Mouse (Mus musculus): Measurements from ENCODE around the gene Akr1c12. TPM values are rescaled to one million over a fixed set of nuclear protein-coding genes. Genes with fewer than 3 reads are reported as not detected.
A peak's percentile ranks its signal among the peaks of the same experiment; 100 is the strongest.
"Not testable (repeated sequence)": the region's sequence is repeated elsewhere in the genome, so short reads cannot be mapped to it uniquely, and the experiment has no call there.

Akr1c12 gene
- polyA plus RNA-seq, 1 experiment from 2014 or later: 0.27 TPM

- not testable (repeated sequence) for H3K4me1 ChIP-seq (replicated peaks; ENCODE audit: control insufficient read depth, insufficient read depth, low read length); H3K9me3 ChIP-seq (ENCODE audit: control insufficient read depth, low read length); H3K36me3 ChIP-seq (ENCODE audit: control insufficient read depth, insufficient read depth, low read length); H3K4me3 ChIP-seq (ENCODE audit: low read depth, low read length); H3K27ac ChIP-seq (ENCODE audit: low read depth, low read length); DNase-seq (ENCODE audit: low spot score); H3K4me2 ChIP-seq (ENCODE audit: low read depth, low read length, severe bottlenecking); ATAC-seq (replicated peaks; ENCODE audit: low FRiP score); H3K27me3 ChIP-seq (ENCODE audit: control insufficient read depth, insufficient read depth, low read length); H3K9ac ChIP-seq (ENCODE audit: low read length)
- WGBS: 96% methylated on average over 2 of the region's 2 CpGs
These were observed 13.8 kb downstream of the Akr1c12 start for GRCm38 (mm10) chr13:4265455-4265854.

DNA sequence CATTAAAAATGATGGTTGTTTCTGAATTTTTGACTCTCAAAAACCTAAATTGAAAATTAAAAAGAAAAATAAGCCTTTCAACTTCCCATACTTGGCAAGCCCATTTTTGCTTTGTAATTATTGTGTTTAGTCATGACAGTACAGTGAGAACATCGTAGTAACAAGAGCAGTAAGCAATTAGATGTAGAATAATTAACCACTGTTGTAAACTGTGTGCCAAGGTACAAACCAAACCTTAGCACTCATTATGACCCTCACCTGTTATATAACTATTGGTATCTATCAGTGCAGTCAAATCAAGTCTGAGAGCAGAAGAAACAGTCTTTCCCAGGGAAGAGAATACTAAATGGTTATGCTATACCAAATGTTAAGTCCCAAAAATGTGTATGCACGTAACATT, 14.2 kb downstream of the Akr1c12 start:
- DNase-seq (ENCODE audit: low spot score) (no peak), ATAC-seq (replicated peaks; ENCODE audit: low FRiP score) (no peak)
- no peaks in the 10 kb centered on the region for H3K9me3 ChIP-seq (ENCODE audit: control insufficient read depth, low read length)
- no peak overlapping the region for H3K4me2 ChIP-seq (ENCODE audit: low read depth, low read length, severe bottlenecking)
- 95% methylated on average over 2 of the region's 2 CpGs for WGBS
- no peaks in the 10 kb centered on the region for H3K27me3 ChIP-seq (ENCODE audit: control insufficient read depth, insufficient read depth, low read length)
- H3K36me3 ChIP-seq (ENCODE audit: control insufficient read depth, insufficient read depth, low read length): no peaks in the 10 kb centered on the region
- H3K27ac ChIP-seq (ENCODE audit: low read depth, low read length): no peak overlapping the region
- H3K4me3 ChIP-seq (ENCODE audit: low read depth, low read length): no peak overlapping the region
- H3K9ac ChIP-seq (ENCODE audit: low read length): no peak overlapping the region
- no peaks in the 10 kb centered on the region for H3K4me1 ChIP-seq (replicated peaks; ENCODE audit: control insufficient read depth, insufficient read depth, low read length)

GRCm38 (mm10) chr13:4264612-4265011, 14.6 kb downstream of the Akr1c12 start:
- 85% methylated on average over 3 of the region's 3 CpGs for WGBS
- Histone ChIP-seq H3K4me2 (ENCODE audit: low read depth, low read length, severe bottlenecking) (no peak overlapping the region), H3K4me1 (replicated peaks; ENCODE audit: control insufficient read depth, insufficient read depth, low read length) (no peaks in the 10 kb centered on the region), H3K4me3 (ENCODE audit: low read depth, low read length) (no peak overlapping the region), H3K27me3 (ENCODE audit: control insufficient read depth, insufficient read depth, low read length) (no peaks in the 10 kb centered on the region), H3K9me3 (ENCODE audit: control insufficient read depth, low read length) (no peaks in the 10 kb centered on the region), H3K36me3 (ENCODE audit: control insufficient read depth, insufficient read depth, low read length) (no peaks in the 10 kb centered on the region), H3K9ac (ENCODE audit: low read length) (no peak overlapping the region), H3K27ac (ENCODE audit: low read depth, low read length) (no peak overlapping the region)
- ATAC-seq (replicated peaks; ENCODE audit: low FRiP score): no peak
- DNase-seq (ENCODE audit: low spot score): no peak

DNA sequence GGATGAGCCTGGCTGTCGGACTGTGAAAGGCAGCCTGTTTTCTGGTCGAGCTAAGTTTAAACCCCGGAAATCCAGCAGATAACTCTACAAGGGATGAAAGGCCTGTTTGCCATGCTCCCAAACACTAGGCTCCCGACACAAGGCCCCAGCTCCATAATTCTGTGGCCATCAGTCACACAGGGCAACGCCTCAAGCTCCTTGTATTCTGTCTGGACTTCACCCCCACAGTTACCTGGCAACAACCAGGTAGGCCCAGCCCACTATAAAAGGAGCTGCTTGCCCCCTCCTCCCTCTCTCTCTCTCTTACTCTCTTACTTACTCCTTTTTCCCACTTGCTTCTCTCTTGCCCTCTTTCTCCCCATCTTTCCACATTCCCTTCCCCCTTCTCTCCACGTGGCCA, 21.9 kb downstream of the Akr1c12 start:
- H3K9ac ChIP-seq (ENCODE audit: low read length): no peak overlapping the region
- DNase-seq (ENCODE audit: low spot score): no peak
- no peak overlapping the region for H3K27ac ChIP-seq (ENCODE audit: low read depth, low read length)
- ATAC-seq (replicated peaks; ENCODE audit: low FRiP score): no peak
- no peaks in the 10 kb centered on the region for H3K9me3 ChIP-seq (ENCODE audit: control insufficient read depth, low read length)
- 84% methylated on average over 6 of the region's 6 CpGs for WGBS
- no peaks in the 10 kb centered on the region for H3K27me3 ChIP-seq (ENCODE audit: control insufficient read depth, insufficient read depth, low read length)
- no peak overlapping the region for H3K4me2 ChIP-seq (ENCODE audit: low read depth, low read length, severe bottlenecking)
- H3K4me1 ChIP-seq (replicated peaks; ENCODE audit: control insufficient read depth, insufficient read depth, low read length): no peaks in the 10 kb centered on the region
- H3K4me3 ChIP-seq (ENCODE audit: low read depth, low read length): no peak overlapping the region
- H3K36me3 ChIP-seq (ENCODE audit: control insufficient read depth, insufficient read depth, low read length): no peaks in the 10 kb centered on the region

- not testable (repeated sequence) for ATAC-seq (replicated peaks; ENCODE audit: low FRiP score); H3K9ac ChIP-seq (ENCODE audit: low read length); H3K4me2 ChIP-seq (ENCODE audit: low read depth, low read length, severe bottlenecking)
These were observed 22.3 kb downstream of the Akr1c12 start for GRCm38 (mm10) chr13:4256894-4257293.

GRCm38 (mm10) chr13:4249347-4249746, 29.9 kb downstream of the Akr1c12 start:
- Histone ChIP-seq H3K27me3 (ENCODE audit: control insufficient read depth, insufficient read depth, low read length) (no peaks in the 10 kb centered on the region), H3K4me1 (replicated peaks; ENCODE audit: control insufficient read depth, insufficient read depth, low read length) (no peaks in the 10 kb centered on the region), H3K4me2 (ENCODE audit: low read depth, low read length, severe bottlenecking) (no peak overlapping the region), H3K4me3 (ENCODE audit: low read depth, low read length) (no peak overlapping the region), H3K9ac (ENCODE audit: low read length) (no peak overlapping the region), H3K9me3 (ENCODE audit: control insufficient read depth, low read length) (no peaks in the 10 kb centered on the region), H3K36me3 (ENCODE audit: control insufficient read depth, insufficient read depth, low read length) (no peaks in the 10 kb centered on the region), H3K27ac (ENCODE audit: low read depth, low read length) (no peak overlapping the region)
- no peak for ATAC-seq (replicated peaks; ENCODE audit: low FRiP score)
- no peak for DNase-seq (ENCODE audit: low spot score)
- 56% methylated on average over 3 of the region's 3 CpGs for WGBS

More at GRCm38 (mm10) chr13:4256894-4257293, 22.3 kb downstream of the Akr1c12 start:
- not testable (repeated sequence) for DNase-seq (ENCODE audit: low spot score); H3K36me3 ChIP-seq (ENCODE audit: control insufficient read depth, insufficient read depth, low read length); H3K9me3 ChIP-seq (ENCODE audit: control insufficient read depth, low read length); H3K4me3 ChIP-seq (ENCODE audit: low read depth, low read length); H3K27me3 ChIP-seq (ENCODE audit: control insufficient read depth, insufficient read depth, low read length); H3K27ac ChIP-seq (ENCODE audit: low read depth, low read length); H3K4me1 ChIP-seq (replicated peaks; ENCODE audit: control insufficient read depth, insufficient read depth, low read length)

- Histone ChIP-seq H3K36me3 (ENCODE audit: control insufficient read depth, insufficient read depth, low read length) (no peaks in the 10 kb centered on the region), H3K9ac (ENCODE audit: low read length) (peak overlapping the region; percentile 48), H3K4me2 (ENCODE audit: low read depth, low read length, severe bottlenecking) (peak overlapping the region; percentile 42; the same call in 1 of the 2 replicates), H3K9me3 (ENCODE audit: control insufficient read depth, low read length) (no peaks in the 10 kb centered on the region), H3K4me1 (replicated peaks; ENCODE audit: control insufficient read depth, insufficient read depth, low read length) (no peaks in the 10 kb centered on the region), H3K4me3 (ENCODE audit: low read depth, low read length) (peak overlapping the region; percentile 19; the same call in 1 of the 2 replicates), H3K27ac (ENCODE audit: low read depth, low read length) (no peak overlapping the region), H3K27me3 (ENCODE audit: control insufficient read depth, insufficient read depth, low read length) (no peaks in the 10 kb centered on the region)
- peak; percentile 75 for DNase-seq (ENCODE audit: low spot score)
- peak; percentile 92 for ATAC-seq (replicated peaks; ENCODE audit: low FRiP score)
- 2% methylated on average over 13 of the region's 13 CpGs for WGBS
These were observed 34.2 kb downstream of the Akr1c12 start for GRCm38 (mm10) chr13:4244861-4245559.

DNA sequence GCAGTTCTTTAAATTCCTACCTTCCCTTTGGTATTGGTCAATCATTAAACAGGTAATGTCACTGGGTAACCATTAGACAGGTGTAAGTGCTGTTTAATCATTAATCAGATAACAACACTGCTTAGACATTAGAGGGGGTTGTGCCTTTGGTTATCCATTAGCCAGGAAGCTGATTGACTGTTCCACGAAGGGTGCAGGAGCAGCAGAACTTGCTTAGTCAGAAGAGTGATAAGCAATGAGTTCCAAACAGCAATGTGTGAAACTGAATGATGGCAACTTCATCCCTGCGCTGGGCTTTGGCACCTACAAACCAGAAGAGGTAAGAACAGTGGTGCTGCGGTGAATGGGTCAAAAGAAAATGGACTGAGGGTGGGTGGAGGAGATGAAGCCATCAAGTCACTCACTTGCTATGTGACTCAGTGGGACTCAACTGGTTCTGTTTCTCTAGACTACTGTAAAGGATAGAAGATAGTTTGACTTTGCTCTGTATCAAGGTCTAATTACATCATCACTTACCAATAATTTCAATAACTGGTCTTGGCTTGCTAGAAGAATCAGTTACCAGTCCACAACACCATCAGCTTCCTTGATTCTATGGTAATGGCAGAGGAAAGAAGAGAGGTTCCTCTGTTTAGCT, 45.6 kb downstream of the Akr1c12 start:
- Histone ChIP-seq H3K36me3 (ENCODE audit: control insufficient read depth, insufficient read depth, low read length) (no peaks in the 10 kb centered on the region), H3K4me3 (ENCODE audit: low read depth, low read length) (no peak overlapping the region), H3K27ac (ENCODE audit: low read depth, low read length) (no peak overlapping the region), H3K9ac (ENCODE audit: low read length) (no peak overlapping the region), H3K4me2 (ENCODE audit: low read depth, low read length, severe bottlenecking) (no peak overlapping the region), H3K27me3 (ENCODE audit: control insufficient read depth, insufficient read depth, low read length) (no peaks in the 10 kb centered on the region), H3K4me1 (replicated peaks; ENCODE audit: control insufficient read depth, insufficient read depth, low read length) (no peaks in the 10 kb centered on the region), H3K9me3 (ENCODE audit: control insufficient read depth, low read length) (no peaks in the 10 kb centered on the region)
- DNase-seq (ENCODE audit: low spot score) (no peak), ATAC-seq (replicated peaks; ENCODE audit: low FRiP score) (no peak)
- WGBS: 79% methylated on average over 3 of the region's 3 CpGs

- WGBS: 90% methylated on average over 1 of the region's 1 CpGs
- H3K4me1 ChIP-seq (replicated peaks; ENCODE audit: control insufficient read depth, insufficient read depth, low read length): no peaks in the 10 kb centered on the region
- H3K9me3 ChIP-seq (ENCODE audit: control insufficient read depth, low read length): no peaks in the 10 kb centered on the region
- H3K9ac ChIP-seq (ENCODE audit: low read length): no peak overlapping the region
- H3K27ac ChIP-seq (ENCODE audit: low read depth, low read length): no peak overlapping the region
- no peak for ATAC-seq (replicated peaks; ENCODE audit: low FRiP score)
- no peaks in the 10 kb centered on the region for H3K36me3 ChIP-seq (ENCODE audit: control insufficient read depth, insufficient read depth, low read length)
- no peak overlapping the region for H3K4me3 ChIP-seq (ENCODE audit: low read depth, low read length)
- H3K27me3 ChIP-seq (ENCODE audit: control insufficient read depth, insufficient read depth, low read length): no peaks in the 10 kb centered on the region
- no peak overlapping the region for H3K4me2 ChIP-seq (ENCODE audit: low read depth, low read length, severe bottlenecking)
- DNase-seq (ENCODE audit: low spot score): no peak
These were observed 46.1 kb downstream of the Akr1c12 start for GRCm38 (mm10) chr13:4233135-4233534.

All from forebrain, embryonic 11.5 days (tissue).